Mouse (Mus musculus): ENCODE measurements around the gene Kcna1. TPM values are rescaled to one million over a fixed set of nuclear protein-coding genes. Genes with fewer than 3 reads are reported as not detected.

The Kcna1 gene
- total RNA-seq, 2 experiments from 2014 or later = 1.0 to 1.4 TPM

DNA sequence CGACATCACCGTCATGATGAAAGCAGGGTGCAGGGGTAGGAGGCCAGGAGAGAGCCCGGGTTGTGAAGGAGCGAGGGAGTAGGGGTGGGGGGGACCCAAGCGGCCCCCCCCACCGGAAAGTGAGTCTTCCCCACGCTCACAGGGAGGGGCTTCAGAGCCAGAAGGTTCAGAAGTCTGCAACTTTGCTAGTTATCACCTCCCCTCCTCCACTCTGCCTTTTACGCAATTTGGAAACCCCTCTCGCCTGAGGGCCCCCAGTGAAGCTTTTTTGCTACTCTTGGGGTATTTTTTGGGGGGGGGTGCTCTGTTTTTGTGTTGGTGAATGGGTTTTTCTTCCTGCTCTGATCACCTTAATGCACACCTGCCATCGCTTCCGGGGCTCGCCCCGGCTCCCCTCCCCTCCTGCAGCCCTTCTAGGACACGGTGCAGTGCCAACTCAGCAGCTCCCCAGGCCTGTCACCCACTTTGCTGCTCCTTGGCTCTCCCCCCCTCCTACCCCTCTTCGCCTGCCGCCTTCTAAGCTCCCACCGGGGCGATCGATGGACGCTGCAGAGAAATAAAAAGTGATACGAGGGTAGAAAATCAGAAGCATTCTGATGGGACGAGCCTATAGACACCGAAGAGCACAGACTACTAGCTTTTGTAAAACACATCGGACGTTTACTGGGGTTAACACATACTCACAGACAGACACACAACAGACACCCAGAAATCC lies 2.7 kb downstream of the Kcna1 start:
- DNase-seq = no peak
- intact Hi-C loops (cut with DNase I) = no loop called here
- H3K4me3 ChIP-seq = peak overlapping the region; percentile 66

DNA sequence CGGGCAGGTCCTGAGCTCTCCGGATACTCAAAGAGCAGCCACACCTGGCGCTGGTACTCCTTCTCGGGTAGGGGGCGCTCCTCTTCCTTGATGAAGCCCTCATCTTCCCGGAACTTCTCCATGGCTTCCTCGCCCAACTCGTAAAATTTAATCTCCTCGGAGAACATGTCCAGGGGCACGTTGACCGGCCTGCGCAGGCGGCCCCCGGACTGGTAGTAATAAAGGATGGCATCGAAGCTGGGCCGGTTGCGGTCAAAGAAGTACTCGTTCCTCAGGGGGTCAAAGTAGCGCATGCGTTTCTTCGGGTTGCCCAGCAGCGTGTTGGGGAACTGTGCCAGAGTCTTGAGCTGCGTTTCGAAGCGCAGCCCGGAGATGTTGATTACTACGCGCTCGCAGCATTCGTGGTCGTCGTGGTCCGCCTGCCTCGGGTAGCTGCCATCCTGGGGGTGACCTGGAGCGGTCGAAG lies 3.3 kb downstream of the Kcna1 start:
- Histone ChIP-seq H3K27ac (no peak overlapping the region; the same call in 1 of the 2 replicates), H3K4me3 (peak overlapping the region; percentile 66)
- intact Hi-C loops (cut with DNase I) = no loop called here
- peak; percentile 26 for DNase-seq
- TF ChIP-seq CTCF (IDR thresholded peaks at IDR 0.05) = peak; percentile 40

More for the DNA sequence above, 2.7 kb downstream of the Kcna1 start:
- TF ChIP-seq CTCF (IDR thresholded peaks at IDR 0.05) = no peak
- peak overlapping the region; percentile 57; the same call in 1 of the 2 replicates for H3K27ac ChIP-seq

DNA sequence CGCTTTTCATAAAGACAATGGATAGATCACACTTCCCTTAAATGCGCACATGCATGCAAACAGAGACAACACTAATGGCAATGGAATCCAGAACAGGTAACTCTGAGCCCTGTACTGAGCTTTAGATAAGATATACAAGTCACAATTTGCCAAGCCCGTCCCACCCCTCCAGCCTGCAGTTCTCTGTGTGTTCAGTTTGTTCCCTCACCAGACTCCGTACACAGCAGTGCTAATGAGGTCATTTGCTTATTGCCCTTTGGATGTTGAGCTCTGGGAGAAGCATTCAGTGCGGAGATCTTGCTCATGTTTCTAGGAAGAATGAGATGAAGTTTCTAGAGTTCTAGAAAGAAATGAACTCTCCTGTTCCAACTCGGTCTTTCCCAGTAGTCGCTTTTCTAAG lies 17.7 kb downstream of the Kcna1 start:
- no peak for TF ChIP-seq CTCF (IDR thresholded peaks at IDR 0.05)
- DNase-seq = no peak
- Histone ChIP-seq H3K27ac (no peak overlapping the region), H3K4me3 (no peak overlapping the region)
- intact Hi-C loops (cut with DNase I) = no loop called here

DNA sequence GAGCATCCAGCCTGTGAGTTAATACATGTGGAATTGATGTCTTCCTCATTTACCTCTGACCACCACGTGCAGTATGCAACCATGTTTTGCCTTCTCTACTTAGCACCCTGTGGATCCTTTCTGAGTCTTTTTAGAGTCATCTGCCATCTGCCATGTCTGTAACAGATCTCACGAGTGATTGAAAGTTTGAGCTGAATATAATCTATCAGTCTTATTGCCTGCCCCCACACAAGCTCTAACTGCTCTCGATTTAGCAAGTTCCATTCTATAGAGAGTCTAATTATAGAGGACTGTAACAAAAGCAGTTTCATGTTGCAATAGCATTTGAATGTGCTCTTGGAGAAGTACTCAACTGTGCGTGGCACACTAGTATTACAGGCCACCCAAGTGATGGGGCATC lies 27.7 kb downstream of the Kcna1 start:
- intact Hi-C loops (cut with DNase I) = no loop called here
- Histone ChIP-seq H3K27ac (no peak overlapping the region), H3K4me3 (no peak overlapping the region)
- no peak for DNase-seq
- no peak for TF ChIP-seq CTCF (IDR thresholded peaks at IDR 0.05)

DNA sequence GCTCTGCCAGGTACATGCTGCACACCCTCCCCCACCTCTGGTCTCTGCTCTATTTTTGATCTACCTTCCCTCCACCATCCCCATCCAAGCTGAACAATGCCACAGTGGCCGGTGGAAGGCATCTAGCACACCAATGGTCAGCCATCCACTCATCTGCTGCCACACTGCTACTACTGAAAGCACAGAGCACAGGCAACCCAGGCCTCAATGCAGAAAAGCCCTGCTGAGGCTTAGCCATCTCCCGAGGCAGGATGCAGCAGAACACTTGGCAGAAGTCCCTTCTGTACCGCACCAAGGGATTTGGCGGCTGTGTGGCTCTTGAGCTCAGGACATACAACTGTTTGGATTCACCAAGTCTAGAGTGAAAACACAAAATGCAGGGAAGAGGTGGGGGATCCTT lies 35.4 kb downstream of the Kcna1 start:
- Histone ChIP-seq H3K27ac (no peak overlapping the region), H3K4me3 (no peak overlapping the region)
- no peak for TF ChIP-seq CTCF (IDR thresholded peaks at IDR 0.05)
- no peak for DNase-seq
- intact Hi-C loops (cut with DNase I) = no loop called here

DNA sequence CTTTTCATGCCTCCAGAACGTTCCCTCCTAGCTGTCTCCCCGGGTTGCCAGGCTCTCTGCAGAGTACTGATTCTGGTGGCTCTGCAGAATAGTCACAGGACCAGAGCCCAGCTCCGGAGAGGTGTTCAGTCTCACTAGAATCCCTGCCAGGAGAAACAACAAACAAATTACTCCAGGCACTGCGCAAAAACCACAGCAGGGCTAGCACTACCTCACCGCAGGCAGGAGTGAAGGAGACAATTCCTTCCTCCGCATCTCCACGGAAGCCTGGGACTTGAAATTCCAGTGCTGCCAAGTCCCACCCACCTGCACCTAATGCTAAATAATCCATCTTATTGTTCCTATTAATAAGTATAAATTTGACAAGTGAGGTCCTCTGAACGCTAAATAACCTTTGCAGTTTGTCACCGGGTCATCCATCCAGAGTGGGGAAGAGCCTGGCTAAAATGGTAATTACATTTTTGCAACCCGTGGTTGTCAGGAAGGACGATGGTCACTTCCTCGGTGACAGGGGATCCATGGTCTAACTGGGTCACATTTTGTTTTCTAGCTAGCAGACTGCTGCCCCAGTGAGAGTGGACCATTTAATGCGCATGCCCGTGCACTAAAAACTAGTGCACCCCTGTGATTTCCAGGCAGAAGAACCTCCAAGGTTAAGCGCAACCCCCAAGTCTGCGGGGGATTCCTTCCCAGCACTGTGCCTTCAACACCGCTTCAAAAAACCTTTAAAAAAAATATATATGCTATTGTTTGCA lies 36.8 kb downstream of the Kcna1 start:
- Histone ChIP-seq H3K27ac (no peak overlapping the region), H3K4me3 (no peak overlapping the region)
- no peak for DNase-seq
- no peak for TF ChIP-seq CTCF (IDR thresholded peaks at IDR 0.05)
- intact Hi-C loops (cut with DNase I) = no loop called here

DNA sequence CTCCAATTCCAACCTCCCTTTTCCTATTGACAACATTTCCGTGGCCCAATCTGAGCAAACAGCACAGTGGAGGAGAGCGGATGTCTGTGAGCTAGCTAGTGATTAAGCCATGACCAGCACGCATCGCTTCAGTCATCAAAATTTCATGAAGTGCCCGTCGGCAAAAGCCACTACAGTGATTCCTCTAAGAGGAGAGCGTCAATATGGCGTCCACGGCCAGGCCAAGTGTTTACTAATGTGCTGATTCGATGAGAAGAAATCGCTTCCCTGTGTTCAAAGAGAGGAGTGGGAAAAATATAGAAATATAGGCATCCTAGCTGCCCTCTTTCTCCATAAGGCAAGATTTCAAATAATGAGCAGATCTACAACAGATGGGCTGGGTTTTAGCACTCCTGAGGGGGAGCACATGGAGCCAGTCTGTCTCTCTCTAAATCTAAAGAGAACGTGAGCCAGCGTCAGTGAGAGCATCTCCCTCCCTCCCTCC lies 44.3 kb downstream of the Kcna1 start:
- no peak for TF ChIP-seq CTCF (IDR thresholded peaks at IDR 0.05)
- intact Hi-C loops (cut with DNase I) = no loop called here
- DNase-seq = no peak
- H3K27ac ChIP-seq = no peak overlapping the region
- H3K4me3 ChIP-seq = no peak overlapping the region

DNA sequence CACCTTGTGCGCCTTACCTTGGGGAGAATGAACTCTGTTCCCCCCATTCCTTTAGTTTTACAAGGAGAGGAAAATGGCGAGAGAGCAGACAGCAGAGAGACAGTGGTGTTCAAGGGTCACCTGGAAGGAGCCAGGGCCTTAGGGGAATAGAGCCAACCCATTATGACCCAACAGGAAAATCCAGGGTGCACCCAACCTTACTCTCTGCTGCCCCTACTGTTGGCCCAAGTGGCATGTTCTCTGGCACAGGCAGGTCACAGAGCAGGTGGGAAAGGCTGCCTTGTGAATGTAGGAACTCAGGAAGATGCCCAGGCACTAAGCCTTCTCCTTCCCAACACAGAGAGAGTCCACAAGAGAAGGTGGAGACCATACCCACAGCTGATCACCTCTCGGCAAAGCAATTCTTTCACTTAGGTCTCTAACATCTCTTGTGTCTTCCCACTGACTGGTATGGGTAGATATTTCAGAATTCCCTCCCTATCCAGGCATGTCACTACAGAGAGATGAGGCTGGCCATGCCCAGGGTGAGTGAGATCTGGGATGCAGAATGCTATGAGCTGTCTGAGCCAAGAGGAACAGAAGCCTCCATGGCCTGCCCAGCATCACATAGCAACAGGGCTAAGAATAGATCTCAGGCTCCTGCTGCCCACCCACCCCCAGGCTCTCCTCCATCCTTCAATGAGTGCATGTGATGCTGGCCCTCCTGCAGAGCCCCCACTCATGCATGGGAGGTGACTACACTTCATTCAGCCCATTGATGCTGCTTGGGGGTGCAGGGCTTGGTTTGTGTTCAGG lies 46.8 kb downstream of the Kcna1 start:
- no peak; the same call in 1 of the 2 replicates for TF ChIP-seq CTCF (IDR thresholded peaks at IDR 0.05)
- Histone ChIP-seq H3K27ac (no peak overlapping the region), H3K4me3 (no peak overlapping the region)
- no peak for DNase-seq
- intact Hi-C loops (cut with DNase I) = no loop called here

DNA sequence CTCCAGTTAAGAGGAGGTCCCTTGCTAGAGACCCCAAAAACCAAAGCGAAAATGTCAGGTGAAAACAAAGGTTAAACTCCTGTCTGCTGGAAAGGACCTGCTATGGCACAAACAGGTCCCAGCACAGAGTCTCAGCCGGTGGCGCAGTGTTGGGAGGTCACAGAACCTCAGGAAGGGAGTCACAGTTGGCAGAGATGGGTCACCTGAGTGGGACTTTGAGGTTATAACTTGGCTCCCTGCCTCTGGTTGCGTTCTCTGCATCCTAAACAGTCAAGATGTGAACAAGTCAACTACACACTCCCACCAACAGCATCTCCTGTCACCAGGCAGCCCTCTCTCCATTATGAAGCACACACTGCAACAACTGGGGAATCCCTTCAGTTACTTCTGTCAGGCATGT lies 48.4 kb downstream of the Kcna1 start:
- no peak for TF ChIP-seq CTCF (IDR thresholded peaks at IDR 0.05)
- Histone ChIP-seq H3K27ac (no peak overlapping the region), H3K4me3 (no peak overlapping the region)
- intact Hi-C loops (cut with DNase I) = no loop called here
- no peak for DNase-seq

DNA sequence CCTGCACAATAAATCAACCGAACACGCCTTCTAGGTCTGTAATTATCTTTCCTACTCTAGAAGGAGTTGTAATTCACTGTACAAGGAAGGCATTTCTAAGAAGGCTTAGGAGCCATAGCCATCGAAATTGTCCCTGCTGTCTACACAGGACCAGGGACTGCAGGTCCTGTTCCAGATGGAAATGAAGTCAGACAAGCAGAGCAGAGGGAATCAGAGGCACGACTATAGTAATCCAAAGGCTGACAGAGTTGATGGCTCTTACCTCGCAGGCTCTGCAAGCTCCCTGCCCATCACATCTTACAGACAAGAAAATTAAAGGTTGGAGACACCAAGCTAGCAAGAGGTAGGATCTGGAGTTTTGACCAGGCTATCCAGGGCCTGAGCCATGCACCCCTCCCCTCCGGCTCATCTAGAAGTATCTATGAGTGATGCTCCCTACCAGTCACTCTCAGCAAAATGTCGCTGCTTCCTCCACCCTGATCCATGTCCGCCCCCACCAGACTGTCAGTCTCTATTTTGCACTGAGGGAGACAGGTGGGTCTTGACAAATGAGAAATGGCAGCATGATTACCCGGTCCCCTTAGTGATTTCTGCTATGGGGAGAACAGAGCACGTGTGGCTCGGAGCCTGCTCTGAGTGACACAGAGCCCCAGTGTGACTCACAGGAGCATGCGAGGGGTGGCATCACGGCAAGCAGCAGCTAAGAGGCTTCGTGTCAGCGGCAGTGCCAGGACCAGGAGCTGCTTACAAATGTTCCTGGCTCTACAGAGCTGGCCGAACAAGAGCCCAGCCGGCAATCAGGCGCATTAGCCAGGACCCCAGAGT lies 50.2 kb downstream of the Kcna1 start:
- no peak for TF ChIP-seq CTCF (IDR thresholded peaks at IDR 0.05)
- Histone ChIP-seq H3K27ac (no peak overlapping the region), H3K4me3 (no peak overlapping the region)
- intact Hi-C loops (cut with DNase I) = no loop called here
- DNase-seq = no peak

DNA sequence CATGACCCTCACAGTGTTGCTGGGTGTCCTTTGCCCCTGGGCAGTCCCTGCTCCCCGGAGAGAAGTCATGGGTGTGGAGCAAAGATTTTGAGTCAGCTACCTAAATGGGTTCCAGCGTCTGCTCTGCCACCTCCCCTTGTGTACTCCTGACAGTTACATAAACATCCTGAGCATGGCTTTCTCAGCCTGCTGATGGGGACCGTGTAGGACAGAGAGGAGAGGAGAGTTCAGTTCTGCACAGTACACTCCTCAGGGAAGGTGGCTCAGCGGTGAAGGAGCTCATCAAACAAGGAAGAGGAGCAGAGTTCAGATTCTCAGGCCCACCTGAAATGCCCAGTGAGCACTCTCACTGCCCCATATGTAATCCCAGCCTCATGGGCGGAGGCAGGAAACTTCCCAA lies 51.1 kb downstream of the Kcna1 start:
- intact Hi-C loops (cut with DNase I) = no loop called here
- TF ChIP-seq CTCF (IDR thresholded peaks at IDR 0.05) = no peak
- no peak for DNase-seq
- no peak overlapping the region for H3K27ac ChIP-seq
- H3K4me3 ChIP-seq = no peak overlapping the region

DNA sequence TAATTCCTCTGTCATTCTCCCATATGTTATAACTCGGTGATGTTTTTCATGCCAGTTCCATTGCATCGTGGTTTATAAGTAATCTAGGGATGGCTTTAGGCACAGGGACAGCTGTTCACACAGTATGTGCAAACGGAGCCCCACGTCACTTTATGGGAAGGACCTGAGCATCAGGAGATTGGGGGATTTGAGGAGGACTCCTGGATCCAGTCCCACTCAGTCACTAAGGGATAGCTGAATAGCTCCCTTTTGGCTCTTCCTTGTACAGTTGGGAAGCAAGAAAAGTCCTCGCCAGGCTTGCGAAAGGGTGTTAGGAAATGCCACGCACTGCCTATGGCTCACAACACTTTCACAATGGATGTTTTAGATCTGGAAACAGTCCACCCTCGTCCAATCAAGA lies 51.8 kb downstream of the Kcna1 start:
- intact Hi-C loops (cut with DNase I) = no loop called here
- H3K27ac ChIP-seq = no peak overlapping the region
- DNase-seq = no peak
- no peak for TF ChIP-seq CTCF (IDR thresholded peaks at IDR 0.05)
- no peak overlapping the region for H3K4me3 ChIP-seq
